Mouse (Mus musculus): ENCODE results near the gene Ptprg. TPM values are rescaled to one million over a fixed set of nuclear protein-coding genes. Genes with fewer than 3 reads are reported as not detected.

Gene Ptprg
- total and polyA plus RNA-seq, 3 experiments, result 25.1 to 57.1 (median 54.0) TPM

- no peak for TF ChIP-seq CTCF (IDR thresholded peaks at IDR 0.05)
- no peak for TF ChIP-seq EP300 (IDR thresholded peaks at IDR 0.05; ENCODE audit: insufficient read depth, low read depth, low read length)
- no peak for TF ChIP-seq POLR2A (IDR thresholded peaks at IDR 0.05; ENCODE audit: insufficient read depth, low read depth, low read length)
- Histone ChIP-seq H3K36me3 (ENCODE audit: control insufficient read depth, insufficient read depth, low read length) (peaks cover 40% of the 10 kb centered on the region), H3K9ac (ENCODE audit: low read depth, low read length) (no peak overlapping the region), H3K79me2 (replicated peaks; ENCODE audit: control insufficient read depth, insufficient read depth, low read length) (peaks cover 3% of the 10 kb centered on the region; the same call in 1 of the 2 replicates), H3K27me3 (ENCODE audit: control insufficient read depth, insufficient read depth, low read length) (no peaks in the 10 kb centered on the region), H3K27ac (peak overlapping the region; percentile 16; the same call in 1 of the 2 replicates), H3K4me3 (no peak overlapping the region), H3K4me1 (ENCODE audit: control insufficient read depth, insufficient read depth, low read length) (peaks cover 32% of the 10 kb centered on the region)
- DNase-seq, result no peak
- 74% methylated on average over 11 of the region's 11 CpGs for WGBS
- intact Hi-C loops (cut with DNase I), result no loop called here
These were observed 321.9 kb downstream of the Ptprg start for GRCm38 (mm10) chr14:11874960-11875889.

- Histone ChIP-seq H3K4me1 (ENCODE audit: control insufficient read depth, insufficient read depth, low read length) (peaks cover 38% of the 10 kb centered on the region), H3K27me3 (ENCODE audit: control insufficient read depth, insufficient read depth, low read length) (no peaks in the 10 kb centered on the region), H3K4me3 (no peak overlapping the region), H3K36me3 (ENCODE audit: control insufficient read depth, insufficient read depth, low read length) (peaks cover 38% of the 10 kb centered on the region), H3K9ac (ENCODE audit: low read depth, low read length) (no peak overlapping the region), H3K27ac (peak overlapping the region; percentile 76), H3K79me2 (replicated peaks; ENCODE audit: control insufficient read depth, insufficient read depth, low read length) (peaks cover 2% of the 10 kb centered on the region; the same call in 1 of the 2 replicates)
- intact Hi-C loops (cut with DNase I), result loop anchor here (2.0 to 5.0 kb wide), 5 partner anchors 14 to 256 kb away; no protein-coding TSS in a partner anchor
- TF ChIP-seq POLR2A (IDR thresholded peaks at IDR 0.05; ENCODE audit: insufficient read depth, low read depth, low read length) (no peak), EP300 (IDR thresholded peaks at IDR 0.05; ENCODE audit: insufficient read depth, low read depth, low read length) (peak; percentile 43; the same call in 1 of the 2 replicates)
- 30% methylated on average over 3 of the region's 3 CpGs for WGBS
- peak in 1 of 2 experiments; percentile 48 for DNase-seq
These were observed 327.8 kb downstream of the Ptprg start for GRCm38 (mm10) chr14:11881082-11881481.

- H3K79me2 ChIP-seq (replicated peaks; ENCODE audit: control insufficient read depth, insufficient read depth, low read length), result peaks cover 3% of the 10 kb centered on the region
- peaks cover 36% of the 10 kb centered on the region for H3K4me1 ChIP-seq (ENCODE audit: control insufficient read depth, insufficient read depth, low read length)
- no peaks in the 10 kb centered on the region for H3K27me3 ChIP-seq (ENCODE audit: control insufficient read depth, insufficient read depth, low read length)
- H3K4me3 ChIP-seq, result no peak overlapping the region
- peak overlapping the region; percentile 39 for H3K9ac ChIP-seq (ENCODE audit: low read depth, low read length)
- 0 out of 2 replicates have a peak, but pooled peaks have one; percentile 35 for TF ChIP-seq EP300 (IDR thresholded peaks at IDR 0.05; ENCODE audit: insufficient read depth, low read depth, low read length)
- 0 out of 2 replicates have a peak, but pooled peaks have one; percentile 26 for TF ChIP-seq POLR2A (IDR thresholded peaks at IDR 0.05; ENCODE audit: insufficient read depth, low read depth, low read length)
- TF ChIP-seq CTCF (IDR thresholded peaks at IDR 0.05), result no peak
- intact Hi-C loops (cut with DNase I), result loop anchor here (5.0 kb wide), 4 partner anchors 71 to 254 kb away; no protein-coding TSS in a partner anchor
- H3K27ac ChIP-seq, result peak overlapping the region; percentile 88
- 21% methylated on average over 10 of the region's 10 CpGs for WGBS
- peaks cover 38% of the 10 kb centered on the region for H3K36me3 ChIP-seq (ENCODE audit: control insufficient read depth, insufficient read depth, low read length)
- DNase-seq, result peak; percentile 62 to 77
These were observed 330.0 kb downstream of the Ptprg start for GRCm38 (mm10) chr14:11883142-11883921.

GRCm38 (mm10) chr14:11883995-11884394, 330.7 kb downstream of the Ptprg start:
- Histone ChIP-seq H3K36me3 (ENCODE audit: control insufficient read depth, insufficient read depth, low read length) (peaks cover 38% of the 10 kb centered on the region), H3K27ac (peak overlapping the region; percentile 88), H3K79me2 (replicated peaks; ENCODE audit: control insufficient read depth, insufficient read depth, low read length) (peaks cover 2% of the 10 kb centered on the region), H3K4me3 (no peak overlapping the region), H3K27me3 (ENCODE audit: control insufficient read depth, insufficient read depth, low read length) (no peaks in the 10 kb centered on the region), H3K4me1 (ENCODE audit: control insufficient read depth, insufficient read depth, low read length) (peaks cover 35% of the 10 kb centered on the region), H3K9ac (ENCODE audit: low read depth, low read length) (peak overlapping the region; percentile 54)
- DNase-seq, result peak in 1 of 2 experiments; percentile 47
- intact Hi-C loops (cut with DNase I), result loop anchor here (2.0 to 5.0 kb wide), 5 partner anchors 25 to 253 kb away; no protein-coding TSS in a partner anchor
- WGBS, result 24% methylated on average over 5 of the region's 5 CpGs
- TF ChIP-seq CTCF (IDR thresholded peaks at IDR 0.05), result no peak
- no peak for TF ChIP-seq POLR2A (IDR thresholded peaks at IDR 0.05; ENCODE audit: insufficient read depth, low read depth, low read length)
- no peak for TF ChIP-seq EP300 (IDR thresholded peaks at IDR 0.05; ENCODE audit: insufficient read depth, low read depth, low read length)

GRCm38 (mm10) chr14:11886417-11886816, 333.1 kb downstream of the Ptprg start:
- H3K4me3 ChIP-seq, result no peak overlapping the region
- DNase-seq, result peak; percentile 14 to 23
- peaks cover 2% of the 10 kb centered on the region for H3K79me2 ChIP-seq (replicated peaks; ENCODE audit: control insufficient read depth, insufficient read depth, low read length)
- H3K9ac ChIP-seq (ENCODE audit: low read depth, low read length), result no peak overlapping the region
- WGBS, result 50% methylated on average over 3 of the region's 3 CpGs
- peaks cover 33% of the 10 kb centered on the region for H3K36me3 ChIP-seq (ENCODE audit: control insufficient read depth, insufficient read depth, low read length)
- intact Hi-C loops (cut with DNase I), result loop anchor here (5.0 kb wide), 1 partner anchor 36 kb away; no protein-coding TSS in a partner anchor
- H3K4me1 ChIP-seq (ENCODE audit: control insufficient read depth, insufficient read depth, low read length), result peaks cover 23% of the 10 kb centered on the region
- H3K27ac ChIP-seq, result peak overlapping the region; percentile 88
- no peaks in the 10 kb centered on the region for H3K27me3 ChIP-seq (ENCODE audit: control insufficient read depth, insufficient read depth, low read length)
- no peak for TF ChIP-seq EP300 (IDR thresholded peaks at IDR 0.05; ENCODE audit: insufficient read depth, low read depth, low read length)
- TF ChIP-seq CTCF (IDR thresholded peaks at IDR 0.05), result no peak
- no peak for TF ChIP-seq POLR2A (IDR thresholded peaks at IDR 0.05; ENCODE audit: insufficient read depth, low read depth, low read length)
